Mouse (Mus musculus): ENCODE results near the gene Hadha. TPM values are rescaled to one million over a fixed set of nuclear protein-coding genes. Genes with fewer than 3 reads are reported as not detected.

Gene Hadha
- polyA plus RNA-seq, 1 experiment from 2014 or later: 130 TPM

DNA sequence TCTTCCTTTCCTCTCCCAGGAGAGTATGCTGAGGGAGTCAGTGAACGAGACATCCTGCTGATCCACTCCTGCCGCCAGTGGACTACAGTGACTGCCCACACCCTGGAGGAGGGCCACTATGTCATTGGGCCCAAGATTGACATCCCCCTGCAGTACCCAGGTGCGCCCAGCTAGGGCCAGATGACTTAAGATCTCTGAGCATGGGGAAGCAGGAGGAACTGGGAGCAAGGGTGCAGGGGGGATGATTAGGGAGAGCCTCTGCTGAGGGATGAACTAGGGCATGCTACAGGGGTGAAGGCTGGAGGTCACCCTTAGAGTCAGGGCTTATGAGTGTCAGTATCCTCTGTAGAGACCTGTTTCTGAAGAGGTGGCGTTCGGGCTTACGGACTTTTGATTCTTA lies 46.7 kb downstream of the Hadha start:
- no peak overlapping the region for H3K27ac ChIP-seq
- no peak for ATAC-seq (ENCODE audit: insufficient number of reproducible peaks, low FRiP score, low TSS enrichment, low read depth)

DNA sequence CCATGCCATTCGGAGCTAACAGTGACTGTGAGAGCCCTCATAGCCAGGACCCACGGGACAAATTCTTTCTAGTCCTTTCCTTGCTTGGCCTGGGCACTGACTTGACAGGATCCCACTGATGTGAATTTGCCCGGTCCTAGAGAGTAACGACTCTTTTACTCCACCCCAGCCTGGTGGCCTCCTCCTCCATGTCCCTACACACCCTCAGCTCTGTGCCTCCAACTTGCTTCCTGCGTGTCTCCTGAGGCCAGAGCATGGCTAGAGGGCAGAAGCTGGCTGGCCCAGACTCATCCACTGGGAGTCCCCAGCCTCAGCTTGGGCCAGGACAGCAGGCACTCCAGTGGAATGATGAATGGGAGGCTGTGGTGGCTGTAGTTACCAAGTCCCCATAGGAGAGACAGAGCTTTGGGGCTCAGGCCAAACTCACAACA lies 47.3 kb downstream of the Hadha start:
- no peaks in the 10 kb centered on the region for H3K36me3 ChIP-seq
- H3K4me3 ChIP-seq: no peak overlapping the region
- H3K9ac ChIP-seq: no peak overlapping the region
- no peak overlapping the region for H3K27ac ChIP-seq
- H3K4me1 ChIP-seq: peaks cover 37% of the 10 kb centered on the region
- 13% methylated on average over 5 of the region's 5 CpGs for WGBS
- no peak for ATAC-seq (ENCODE audit: insufficient number of reproducible peaks, low FRiP score, low TSS enrichment, low read depth)
- no peak overlapping the region for H3K4me2 ChIP-seq
- H3K27me3 ChIP-seq: peaks cover 86% of the 10 kb centered on the region
- no peaks in the 10 kb centered on the region; the same call in 1 of the 2 replicates for H3K9me3 ChIP-seq

More for the DNA sequence above, 46.7 kb downstream of the Hadha start:
- Histone ChIP-seq H3K4me3 (no peak overlapping the region), H3K27me3 (peaks cover 86% of the 10 kb centered on the region), H3K4me2 (no peak overlapping the region), H3K9me3 (no peaks in the 10 kb centered on the region; the same call in 1 of the 2 replicates), H3K4me1 (peaks cover 37% of the 10 kb centered on the region), H3K9ac (no peak overlapping the region), H3K36me3 (no peaks in the 10 kb centered on the region)
- 71% methylated on average over 6 of the region's 6 CpGs for WGBS

DNA sequence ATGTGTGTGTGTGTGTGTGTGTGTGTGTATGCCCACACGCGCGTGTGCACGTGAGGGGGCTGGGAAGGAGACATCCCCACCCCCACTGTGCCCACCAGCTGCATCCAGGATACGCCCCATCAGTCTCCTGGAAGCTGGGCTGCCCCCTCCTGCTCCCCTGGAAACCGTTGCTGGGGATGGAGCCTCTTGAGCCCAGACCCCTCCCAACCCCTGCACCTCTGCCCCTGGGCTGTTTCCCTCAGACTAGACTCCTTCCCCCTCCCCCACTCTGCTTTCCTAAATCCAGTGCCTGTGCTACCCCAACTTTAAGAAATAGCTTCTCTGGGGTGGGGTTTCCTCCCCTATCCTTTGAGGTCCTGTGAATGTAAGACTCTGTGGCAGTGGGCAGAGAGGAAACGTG lies 47.8 kb downstream of the Hadha start:
- peaks cover 37% of the 10 kb centered on the region for H3K4me1 ChIP-seq
- ATAC-seq (ENCODE audit: insufficient number of reproducible peaks, low FRiP score, low TSS enrichment, low read depth): no peak
- no peak overlapping the region for H3K4me2 ChIP-seq
- no peak overlapping the region for H3K9ac ChIP-seq
- no peaks in the 10 kb centered on the region for H3K36me3 ChIP-seq
- no peak overlapping the region for H3K4me3 ChIP-seq
- H3K27me3 ChIP-seq: peaks cover 85% of the 10 kb centered on the region
- H3K27ac ChIP-seq: no peak overlapping the region
- 11% methylated on average over 7 of the region's 7 CpGs for WGBS
- no peaks in the 10 kb centered on the region; the same call in 1 of the 2 replicates for H3K9me3 ChIP-seq

DNA sequence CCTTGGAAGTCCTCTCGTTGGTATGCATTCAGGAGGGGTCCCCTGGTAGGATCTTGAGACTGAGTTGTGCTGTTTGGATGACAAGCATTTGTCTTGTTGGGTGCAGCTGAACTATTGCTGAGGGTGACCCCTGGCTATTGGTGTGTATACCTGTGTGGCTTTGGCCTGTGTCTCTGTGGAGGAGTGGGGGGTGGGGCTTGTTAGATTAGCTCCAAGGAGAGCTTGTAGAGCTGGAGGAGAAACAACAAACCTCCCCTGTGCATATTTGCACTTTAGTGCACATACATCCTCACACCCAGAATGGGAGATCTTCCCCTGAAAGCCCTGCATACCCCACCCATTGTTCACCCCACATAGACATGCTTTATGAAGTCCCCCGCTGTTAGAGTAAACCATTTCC lies 48.2 kb downstream of the Hadha start:
- Histone ChIP-seq H3K27ac (no peak overlapping the region), H3K27me3 (peaks cover 81% of the 10 kb centered on the region), H3K9me3 (no peaks in the 10 kb centered on the region; the same call in 1 of the 2 replicates), H3K4me1 (peaks cover 37% of the 10 kb centered on the region), H3K4me2 (no peak overlapping the region), H3K9ac (no peak overlapping the region), H3K4me3 (no peak overlapping the region), H3K36me3 (no peaks in the 10 kb centered on the region)
- no peak for ATAC-seq (ENCODE audit: insufficient number of reproducible peaks, low FRiP score, low TSS enrichment, low read depth)
- WGBS: 29% methylated on average over 2 of the region's 2 CpGs

DNA sequence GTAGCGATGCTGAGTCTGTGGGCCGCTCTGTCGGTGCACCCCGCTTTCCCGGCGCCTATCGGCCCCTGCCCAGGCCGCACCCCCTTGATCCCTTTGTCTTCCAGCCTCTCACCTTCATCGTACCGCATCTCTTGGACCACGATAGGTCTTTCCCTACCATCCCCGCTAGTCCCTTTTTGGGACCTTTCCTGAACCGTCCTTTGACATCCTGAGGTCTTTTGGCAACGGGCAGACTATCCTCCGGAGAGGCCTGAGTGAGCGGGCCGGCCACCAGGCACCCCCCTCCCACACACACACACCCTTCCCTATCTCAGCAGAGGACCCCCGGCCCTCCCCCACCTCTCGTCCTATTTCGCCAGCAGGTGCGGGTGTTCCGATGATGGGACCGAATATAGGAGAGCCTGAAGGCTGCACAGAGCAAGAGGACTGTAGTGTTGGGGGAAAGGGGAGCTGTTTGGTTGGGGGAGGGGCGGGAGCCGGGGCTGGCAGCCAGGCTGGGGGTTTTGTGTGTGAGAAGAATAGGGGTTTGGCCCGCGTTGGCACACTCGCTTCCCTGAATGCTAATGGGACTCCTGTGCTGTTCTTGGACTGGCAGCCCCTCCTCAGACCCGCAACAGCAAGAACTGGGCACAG lies 49.2 kb downstream of the Hadha start, which contains the start of gene 3110082J24Rik:
3110082J24Rik (minus strand) TSS at position 419 of the 633 bp plus-strand sequence.
- peaks cover 28% of the 10 kb centered on the region for H3K4me1 ChIP-seq
- H3K4me3 ChIP-seq: peak within 1 kb of the TSS; percentile 52
- 0 out of 2 replicates have a peak within 1 kb of the TSS, but pooled peaks have one; percentile 39 for H3K9ac ChIP-seq
- peak within 1 kb of the TSS; percentile 88 for H3K4me2 ChIP-seq
- peaks cover 71% of the 10 kb centered on the region for H3K27me3 ChIP-seq
- WGBS: 2% methylated on average over 29 of the region's 29 CpGs
- ATAC-seq (ENCODE audit: insufficient number of reproducible peaks, low FRiP score, low TSS enrichment, low read depth): no peak
- H3K36me3 ChIP-seq: no peaks in the 10 kb centered on the region
- no peaks in the 10 kb centered on the region; the same call in 1 of the 2 replicates for H3K9me3 ChIP-seq
- H3K27ac ChIP-seq: no peak within 1 kb of the TSS

DNA sequence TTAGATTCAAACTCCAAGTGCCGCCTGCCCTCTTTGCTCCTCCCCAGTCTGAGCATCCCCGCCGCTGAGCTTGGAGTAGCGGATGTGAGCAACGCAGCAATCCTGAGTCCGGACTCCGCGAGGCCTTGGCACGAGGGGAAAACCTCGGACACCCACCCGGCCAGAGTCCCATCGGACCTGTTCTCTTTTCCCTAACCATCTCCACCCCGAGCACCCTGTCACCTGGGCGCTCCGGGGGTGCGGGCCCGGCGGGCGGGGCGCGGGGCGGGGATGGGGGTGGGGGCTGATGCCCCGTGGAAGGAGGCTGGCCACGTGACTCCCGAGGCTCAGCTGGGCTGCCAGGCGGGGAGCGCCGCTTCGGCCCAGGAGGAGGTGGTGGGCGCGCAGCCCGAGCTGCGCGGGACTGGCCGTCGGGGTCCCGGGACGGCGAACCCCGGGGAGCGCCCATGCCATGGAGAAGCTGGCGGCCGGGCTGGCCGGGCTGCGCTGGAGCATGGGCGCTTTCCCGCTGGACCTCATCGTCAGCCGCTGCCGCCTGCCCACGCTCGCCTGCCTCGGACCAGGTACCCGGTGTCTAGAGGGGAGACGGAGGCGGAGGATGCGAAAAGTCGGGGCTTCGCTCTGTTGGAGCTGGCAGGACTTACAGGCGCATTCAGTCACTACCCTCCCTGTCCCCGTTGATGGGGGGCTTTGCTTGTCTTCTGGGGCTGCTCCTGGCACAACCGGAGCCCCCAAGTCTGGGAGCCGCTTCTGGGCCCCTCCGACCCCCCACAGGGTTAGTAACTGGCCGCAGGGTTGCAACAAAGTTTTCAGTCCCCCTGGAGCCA lies 49.9 kb downstream of the Hadha start, which contains the start of gene Garem2:
Garem2 (plus strand) TSS at position 321 of the 827 bp plus-strand sequence.
- H3K9ac ChIP-seq: 0 out of 2 replicates have a peak within 1 kb of the TSS, but pooled peaks have one; percentile 39
- H3K9me3 ChIP-seq: no peaks in the 10 kb centered on the region; the same call in 1 of the 2 replicates
- no peak within 1 kb of the TSS for H3K27ac ChIP-seq
- peak within 1 kb of the TSS; percentile 88 for H3K4me2 ChIP-seq
- peaks cover 24% of the 10 kb centered on the region for H3K4me1 ChIP-seq
- H3K36me3 ChIP-seq: no peaks in the 10 kb centered on the region
- peak within 1 kb of the TSS; percentile 52 for H3K4me3 ChIP-seq
- WGBS: under 1% methylated on average over 64 of the region's 65 CpGs
- ATAC-seq (ENCODE audit: insufficient number of reproducible peaks, low FRiP score, low TSS enrichment, low read depth): no peak
- peaks cover 64% of the 10 kb centered on the region for H3K27me3 ChIP-seq

DNA sequence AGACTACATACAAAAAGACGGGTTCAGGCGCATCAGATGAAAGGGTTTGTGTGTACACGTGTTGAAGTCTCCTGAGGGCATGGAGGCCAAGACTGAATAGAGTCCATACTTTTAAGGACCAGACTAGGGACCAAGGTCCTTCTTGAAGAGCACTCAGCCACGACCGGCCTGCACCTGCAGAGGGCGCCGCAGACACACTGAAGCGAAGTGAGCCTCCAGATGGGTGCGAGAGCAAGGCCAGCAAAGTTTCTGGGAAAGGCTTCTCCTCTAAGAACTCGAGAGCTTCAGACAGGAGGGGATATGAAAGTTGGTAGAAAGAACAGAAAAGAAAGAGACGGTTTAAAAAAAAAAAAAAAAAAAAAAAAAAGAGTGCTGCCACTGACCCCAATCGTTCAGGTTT lies 50.6 kb downstream of the Hadha start:
- no peaks in the 10 kb centered on the region for H3K36me3 ChIP-seq
- peaks cover 57% of the 10 kb centered on the region for H3K27me3 ChIP-seq
- H3K9me3 ChIP-seq: no peaks in the 10 kb centered on the region; the same call in 1 of the 2 replicates
- H3K4me2 ChIP-seq: peak overlapping the region; percentile 88
- H3K9ac ChIP-seq: no peak overlapping the region
- 3% methylated on average over 11 of the region's 12 CpGs for WGBS
- no peak for ATAC-seq (ENCODE audit: insufficient number of reproducible peaks, low FRiP score, low TSS enrichment, low read depth)
- peak overlapping the region; percentile 52 for H3K4me3 ChIP-seq
- H3K4me1 ChIP-seq: peaks cover 24% of the 10 kb centered on the region
- H3K27ac ChIP-seq: no peak overlapping the region

DNA sequence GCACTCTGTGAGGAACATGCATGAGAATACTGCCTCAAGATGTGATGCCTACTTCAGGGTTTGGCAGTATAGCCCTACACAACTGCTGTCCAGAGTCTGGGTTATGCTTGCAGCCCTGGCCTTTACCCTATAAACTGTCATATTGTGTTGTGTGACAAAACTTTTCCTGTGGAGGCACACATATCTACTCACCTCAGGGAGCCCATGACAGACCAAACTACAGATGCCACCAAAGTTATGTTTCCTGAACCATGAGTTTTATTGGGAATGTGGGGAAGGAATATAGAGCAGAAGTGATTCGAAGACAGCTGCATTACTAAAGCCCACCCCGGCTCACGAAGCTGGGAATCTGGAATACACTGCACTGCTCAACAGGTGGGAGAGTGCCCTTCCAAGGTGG lies 51.6 kb downstream of the Hadha start:
- ATAC-seq (ENCODE audit: insufficient number of reproducible peaks, low FRiP score, low TSS enrichment, low read depth): no peak
- H3K27ac ChIP-seq: no peak overlapping the region
- 66% methylated on average over 3 of the region's 3 CpGs for WGBS
- peaks cover 57% of the 10 kb centered on the region for H3K27me3 ChIP-seq
- H3K36me3 ChIP-seq: no peaks in the 10 kb centered on the region
- H3K4me3 ChIP-seq: no peak overlapping the region
- H3K9me3 ChIP-seq: no peaks in the 10 kb centered on the region; the same call in 1 of the 2 replicates
- H3K4me1 ChIP-seq: peaks cover 24% of the 10 kb centered on the region
- no peak overlapping the region for H3K9ac ChIP-seq
- H3K4me2 ChIP-seq: no peak overlapping the region

DNA sequence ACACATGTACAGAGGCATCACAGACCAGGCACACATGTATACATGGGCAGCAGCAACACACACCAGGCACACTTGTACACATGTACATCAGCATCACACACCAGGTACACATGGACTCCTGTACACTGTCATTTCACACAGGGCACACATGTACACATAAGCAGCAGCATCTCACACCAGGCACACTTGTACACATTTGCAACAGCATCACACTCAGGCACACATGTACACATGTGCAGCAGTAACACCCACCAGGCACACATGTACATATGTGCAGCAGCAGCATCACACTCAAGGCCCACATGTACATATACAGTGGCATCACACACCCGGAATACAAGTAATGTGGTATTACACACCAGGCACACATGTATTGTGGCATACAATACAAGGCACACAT lies 56.7 kb downstream of the Hadha start:
- 90% methylated on average over 1 of the region's 1 CpGs for WGBS
- H3K4me3 ChIP-seq: no peak overlapping the region
- H3K27me3 ChIP-seq: peaks cover 9% of the 10 kb centered on the region
- no peaks in the 10 kb centered on the region for H3K36me3 ChIP-seq
- H3K9ac ChIP-seq: no peak overlapping the region
- H3K4me2 ChIP-seq: no peak overlapping the region
- ATAC-seq (ENCODE audit: insufficient number of reproducible peaks, low FRiP score, low TSS enrichment, low read depth): no peak
- no peak overlapping the region for H3K27ac ChIP-seq
- no peaks in the 10 kb centered on the region for H3K4me1 ChIP-seq
- no peaks in the 10 kb centered on the region for H3K9me3 ChIP-seq

DNA sequence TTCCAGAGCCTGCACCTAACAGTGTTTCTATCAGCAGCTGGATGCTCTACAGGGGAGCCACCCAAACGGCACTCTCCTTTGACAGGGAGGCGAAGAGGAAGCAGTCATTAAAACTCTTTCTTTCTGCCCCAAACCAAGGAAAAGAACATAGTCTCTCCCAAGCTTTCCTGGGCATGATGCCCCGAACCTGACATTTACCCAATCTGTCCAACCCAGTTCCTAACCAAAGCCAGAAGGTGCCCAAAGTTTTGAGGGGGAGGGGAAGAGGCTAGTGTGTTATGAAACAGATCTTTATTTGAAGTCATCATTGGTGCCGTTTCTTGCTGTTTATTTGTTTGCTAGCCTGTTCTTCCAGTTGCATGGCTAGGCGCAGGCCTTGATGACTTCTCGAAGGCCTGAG lies 59.2 kb downstream of the Hadha start:
- WGBS: 63% methylated on average over 6 of the region's 6 CpGs
- H3K27ac ChIP-seq: no peak overlapping the region
- no peak for ATAC-seq (ENCODE audit: insufficient number of reproducible peaks, low FRiP score, low TSS enrichment, low read depth)
- no peak overlapping the region for H3K4me2 ChIP-seq
- no peaks in the 10 kb centered on the region for H3K27me3 ChIP-seq
- no peaks in the 10 kb centered on the region for H3K36me3 ChIP-seq
- no peak overlapping the region for H3K9ac ChIP-seq
- H3K9me3 ChIP-seq: no peaks in the 10 kb centered on the region
- H3K4me3 ChIP-seq: no peak overlapping the region
- H3K4me1 ChIP-seq: no peaks in the 10 kb centered on the region

DNA sequence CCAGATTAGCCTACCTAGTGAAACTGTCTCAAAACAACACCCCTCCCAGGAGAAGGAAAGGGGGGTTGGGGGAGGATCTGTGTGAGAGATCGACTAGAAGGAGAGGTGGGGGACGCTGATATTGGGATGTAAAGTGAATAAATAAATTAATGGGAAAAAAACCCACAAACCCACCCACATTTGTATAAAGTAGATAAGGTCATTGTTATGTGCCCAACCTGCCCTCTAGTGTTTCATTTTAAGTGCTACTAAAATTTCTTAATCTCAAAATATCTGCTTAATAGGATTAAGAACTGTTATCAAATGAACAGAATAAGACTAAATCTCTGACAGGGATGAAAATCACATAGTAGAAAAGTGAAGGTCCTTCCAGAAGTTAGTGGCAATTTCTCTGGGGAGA lies 60.6 kb downstream of the Hadha start:
- WGBS: 40% methylated on average over 2 of the region's 2 CpGs
- no peaks in the 10 kb centered on the region for H3K4me1 ChIP-seq
- ATAC-seq (ENCODE audit: insufficient number of reproducible peaks, low FRiP score, low TSS enrichment, low read depth): no peak
- H3K4me2 ChIP-seq: no peak overlapping the region
- H3K9ac ChIP-seq: no peak overlapping the region
- no peaks in the 10 kb centered on the region for H3K27me3 ChIP-seq
- H3K36me3 ChIP-seq: no peaks in the 10 kb centered on the region
- no peak overlapping the region for H3K27ac ChIP-seq
- H3K4me3 ChIP-seq: no peak overlapping the region
- H3K9me3 ChIP-seq: no peaks in the 10 kb centered on the region

DNA sequence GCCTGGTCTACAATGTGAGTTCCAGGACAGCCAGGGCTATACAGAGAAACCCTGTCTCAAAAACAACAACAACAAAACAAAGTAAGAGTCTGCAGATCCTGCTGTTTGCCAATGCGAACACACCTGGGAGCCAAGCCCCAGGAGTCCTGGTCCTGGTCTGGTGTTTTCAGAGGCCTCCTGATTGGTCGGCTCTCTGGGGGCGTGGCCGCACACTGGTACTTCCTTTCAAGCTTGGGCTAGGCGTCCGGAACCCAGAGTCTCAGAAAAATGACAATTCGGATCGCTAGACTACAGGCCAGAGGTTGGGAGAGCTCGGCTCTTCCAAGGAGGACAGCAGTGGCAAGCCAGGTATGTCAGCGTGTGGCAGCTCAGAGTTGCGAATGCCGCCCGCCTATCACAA lies 62.3 kb downstream of the Hadha start:
- Histone ChIP-seq H3K4me1 (no peaks in the 10 kb centered on the region), H3K4me3 (no peak overlapping the region), H3K27me3 (no peaks in the 10 kb centered on the region), H3K36me3 (no peaks in the 10 kb centered on the region), H3K9ac (no peak overlapping the region), H3K4me2 (no peak overlapping the region), H3K27ac (no peak overlapping the region), H3K9me3 (no peaks in the 10 kb centered on the region)
- WGBS: 48% methylated on average over 13 of the region's 13 CpGs
- no peak for ATAC-seq (ENCODE audit: insufficient number of reproducible peaks, low FRiP score, low TSS enrichment, low read depth)
